In genomic region chr5:31054261-31055215, GRCm38 (mm10) we compare ENCODE assay signal across 7 mouse cellular contexts. TPM values are rescaled to one million over a fixed set of nuclear protein-coding genes. Genes with fewer than 3 reads are reported as not detected.
DNase-seq lines count a peak whose midpoint lies in the region; ATAC-seq lines count a peak whose summit lies in the region.

Cad (plus strand) TSS chr5:31054780.

- peak within 1 kb of the TSS; percentile 77 for H3K9ac ChIP-seq in intestine, embryonic 15.5 days

- peak; percentile 95 for DNase-seq in adrenal gland, adult 18-20 months (ENCODE audit: low spot score in 2 of 2)
- peak; percentile 96 for DNase-seq in embryo, embryonic 11 days
- peak; percentile 92 to 94 for DNase-seq in gastrocnemius, postnatal 36 days
- peak; percentile 93 to 97 for DNase-seq in left cerebral cortex, postnatal 25 days (ENCODE audit: low spot score in 2 of 2)
- peak; percentile 96 for DNase-seq in midbrain, embryonic 10.5 days (ENCODE audit: low spot score)
- peak; percentile 90 for DNase-seq in right cerebral cortex, postnatal 4 days

- no peaks in the 10 kb centered on the region for H3K9me3 ChIP-seq in intestine, embryonic 15.5 days
- no peaks in the 10 kb centered on the region for H3K9me3 ChIP-seq in midbrain, embryonic 10.5 days (replicated peaks)

- H3K4me1 ChIP-seq in intestine, embryonic 15.5 days (replicated peaks): peaks cover 7% of the 10 kb centered on the region
- H3K4me1 ChIP-seq in midbrain, embryonic 10.5 days: peaks cover 30% of the 10 kb centered on the region

- peak within 1 kb of the TSS; percentile 70 for H3K27ac ChIP-seq in intestine, embryonic 15.5 days
- H3K27ac ChIP-seq in midbrain, embryonic 10.5 days (replicated peaks): peak within 1 kb of the TSS; percentile 95

- H3K36me3 ChIP-seq in intestine, embryonic 15.5 days: peaks cover 12% of the 10 kb centered on the region
- peaks cover 43% of the 10 kb centered on the region for H3K36me3 ChIP-seq in midbrain, embryonic 10.5 days

- H3K4me2 ChIP-seq in intestine, embryonic 15.5 days (replicated peaks): peak within 1 kb of the TSS; percentile 94

- H3K4me3 ChIP-seq in intestine, embryonic 15.5 days (replicated peaks): peak within 1 kb of the TSS; percentile 69
- peak within 1 kb of the TSS; percentile 79 for H3K4me3 ChIP-seq in midbrain, embryonic 10.5 days

- ATAC-seq in intestine, embryonic 15.5 days: peak; percentile 99

- intact Hi-C loops in gastrocnemius, postnatal 36 days (cut with DNase I): loop anchor here (5.0 kb wide), 1 partner anchor 53 kb away; the partner anchor contains the start of genes Dnajc5g and Slc30a3
- intact Hi-C loops in left cerebral cortex, postnatal 25 days (cut with DNase I): no loop called here

- under 1% methylated on average over 64 of the region's 64 CpGs for WGBS in intestine, embryonic 15.5 days
- under 1% methylated on average over 64 of the region's 64 CpGs for WGBS in midbrain, embryonic 10.5 days

- H3K27me3 ChIP-seq in intestine, embryonic 15.5 days (replicated peaks): no peaks in the 10 kb centered on the region
- no peaks in the 10 kb centered on the region for H3K27me3 ChIP-seq in midbrain, embryonic 10.5 days (ENCODE audit: low read depth, poor library complexity, severe bottlenecking)

RNA-seq across cellular contexts. Expression of gene Cad, which starts in this region (rescaled TPM):
- 10 to 100 TPM; 17.5 to 25.4 TPM for total RNA-seq in adrenal gland, adult 18-20 months (2021)
- 10 to 100 TPM; 21.3 to 21.7 TPM for total RNA-seq in gastrocnemius, postnatal 36 days (2021)
- 24.2 and 25.2 TPM in 2 replicates for polyA plus RNA-seq in intestine, embryonic 15.5 days (2015; fragmentation: Nextera tagmentation; extraction: Ambion mirVana)
- total RNA-seq in left cerebral cortex, postnatal 25 days (2021): 10 to 100 TPM; 17.4 to 25.5 TPM
- polyA plus RNA-seq in midbrain, embryonic 10.5 days (2016; fragmentation: Nextera tagmentation; extraction: Ambion mirVana): 52.4 and 53.3 TPM in 2 replicates

Comparison
In these comparisons a context has a peak if more than half of its experiments do, and no peak if none do; other contexts are left out.
1. Peak in every context shown above with its lines: DNase-seq, ATAC-seq, H3K4me3 ChIP-seq and H3K27ac ChIP-seq.